Mouse (Mus musculus) left cerebral cortex, adult 8-10 months (tissue): Measurements from ENCODE around the gene Utrn. TPM values are rescaled to one million over a fixed set of nuclear protein-coding genes. Genes with fewer than 3 reads are reported as not detected.

Experiments used
- DNase-seq, 2 experiments: peaks; one replicate each; pipeline ENCODE4 v3.0.0; 2022; ENCODE audit warnings: low spot score in 2 of 2
- total RNA-seq, 4 experiments: library from RNA; stranded (reverse); gene quantifications; 2 replicates each; pipeline ENCODE4 v1.2.4; 2022

Gene Utrn
- total RNA-seq, 4 experiments from 2014 or later: 69.4 to 88.4 (median 77.1) TPM

DNA sequence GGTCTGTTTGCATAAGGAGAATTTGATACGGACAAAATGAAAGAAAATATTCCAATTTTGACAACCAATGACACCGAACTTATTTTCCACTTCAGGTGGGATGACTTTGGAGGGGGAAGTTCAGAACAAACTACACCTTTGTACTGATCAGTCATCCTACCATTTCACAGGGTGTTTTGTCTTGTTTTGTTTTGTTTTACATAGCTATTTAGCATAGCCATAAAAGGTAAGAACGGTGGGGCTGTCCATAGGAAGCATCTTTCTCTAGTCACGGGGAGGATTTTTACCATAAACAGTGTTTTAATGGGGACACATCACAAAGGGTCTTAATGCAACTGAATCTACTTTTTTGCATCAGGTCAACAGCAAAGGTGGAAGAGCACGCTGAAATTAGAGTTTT is 319.9 kb downstream of the Utrn start:
- DNase-seq: no peak

DNA sequence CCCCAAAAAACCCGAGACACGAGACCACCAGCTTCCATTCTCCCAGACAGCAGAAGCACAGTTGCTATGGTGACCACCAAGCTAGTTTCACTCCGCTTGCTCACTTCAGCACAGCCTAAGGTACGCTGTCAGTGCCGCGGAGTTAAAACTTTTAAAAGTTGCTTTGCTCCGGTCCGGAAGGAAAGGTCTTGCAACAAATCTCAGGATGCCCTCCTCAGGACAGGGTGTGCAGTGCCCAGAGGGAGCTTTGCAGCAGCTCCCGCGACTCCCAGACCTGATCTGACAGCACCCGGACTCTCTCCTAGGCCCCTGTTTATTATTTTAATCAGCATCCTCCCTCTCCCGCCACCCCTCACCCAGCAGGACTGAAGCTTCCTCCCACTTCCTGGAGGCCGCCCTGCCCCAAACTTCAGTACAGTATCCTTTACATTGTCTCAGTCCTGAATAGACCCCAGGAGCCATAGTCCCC is 320.5 kb downstream of the Utrn start:
- no peak for DNase-seq

DNA sequence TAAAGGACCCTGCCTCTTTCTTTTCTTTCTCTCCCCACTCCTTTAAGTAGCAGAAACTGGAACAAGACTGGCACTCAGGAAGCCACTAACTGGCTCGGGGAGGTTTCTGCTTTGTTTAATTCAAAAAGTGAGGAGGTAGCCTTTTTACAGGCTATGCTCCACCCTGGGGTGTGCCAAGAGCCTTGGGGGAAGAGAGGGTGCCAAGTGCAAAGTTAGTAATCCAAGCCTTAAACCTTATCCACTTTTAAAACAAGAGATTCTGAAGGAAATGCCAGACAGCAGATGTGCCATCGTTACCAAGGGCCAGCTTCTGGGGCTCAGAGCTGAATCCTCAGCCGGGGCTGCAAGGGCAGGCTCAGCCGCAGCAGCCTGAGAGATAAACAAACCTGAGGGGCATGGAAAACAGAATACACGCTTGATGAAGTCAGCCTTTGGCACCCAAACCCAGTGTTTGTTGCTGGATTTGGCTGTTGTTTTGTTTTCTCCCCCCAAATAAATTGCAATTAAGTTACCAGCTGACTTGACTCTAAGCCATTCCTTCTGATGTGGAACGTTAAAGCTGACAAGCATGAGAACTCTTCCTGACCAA is 322.0 kb downstream of the Utrn start:
- DNase-seq: no peak

DNA sequence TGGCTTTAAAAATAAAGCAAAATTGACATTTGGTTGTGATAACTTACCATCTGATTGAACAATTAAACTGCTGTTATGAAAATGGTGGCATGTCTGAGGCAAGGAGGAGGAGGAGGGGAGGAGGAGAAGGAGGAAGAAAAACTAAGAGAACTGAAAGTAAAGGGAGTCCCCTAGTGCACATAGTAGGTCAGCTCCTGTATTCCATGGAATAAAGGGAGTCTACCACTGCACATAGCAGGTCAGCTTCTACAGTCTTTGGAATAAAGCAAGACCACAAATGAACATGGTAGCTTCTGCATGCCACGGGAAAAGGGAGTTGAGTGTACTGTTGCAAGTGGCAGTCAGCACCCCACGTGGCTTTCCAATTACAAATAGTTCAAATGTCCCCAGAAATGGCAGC is 323.7 kb downstream of the Utrn start:
- no peak for DNase-seq

DNA sequence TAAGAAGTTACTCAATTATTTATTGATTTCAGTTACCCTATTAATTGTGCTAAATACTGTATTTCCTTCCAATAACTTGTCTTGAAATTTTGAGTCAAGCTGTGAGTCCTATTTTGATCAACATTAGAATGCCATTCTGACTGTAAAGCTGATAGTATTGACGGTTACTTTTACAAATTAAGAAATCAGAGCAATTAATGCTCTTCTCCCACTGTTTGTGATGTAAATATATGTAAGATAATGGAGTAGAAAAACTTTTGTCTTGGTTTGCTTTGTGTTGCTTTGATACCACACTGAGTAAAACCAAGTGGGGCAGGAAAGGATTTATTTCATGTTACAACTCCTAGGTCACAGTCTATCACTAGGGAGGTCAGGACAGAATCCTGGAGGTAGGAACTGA is 327.4 kb downstream of the Utrn start:
- no peak for DNase-seq

DNA sequence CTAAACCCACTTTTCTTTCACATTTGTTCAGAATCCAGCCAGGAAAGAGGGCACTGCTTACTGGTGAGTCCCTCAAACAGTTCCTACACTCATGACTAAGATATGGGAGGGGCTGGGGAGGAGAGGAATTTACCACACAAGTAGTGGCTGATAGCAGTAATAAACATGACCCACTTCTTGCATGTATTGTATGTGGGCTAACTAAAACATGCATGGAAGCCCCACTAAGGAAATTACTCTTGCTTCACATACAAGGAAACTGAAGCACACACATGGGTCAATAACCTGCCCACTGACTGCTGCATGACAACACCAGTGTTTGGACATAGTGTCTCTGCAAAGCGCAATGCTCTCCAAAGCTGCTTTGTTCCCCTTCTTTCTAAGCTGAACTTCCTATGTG is 333.9 kb downstream of the Utrn start:
- DNase-seq: no peak

DNA sequence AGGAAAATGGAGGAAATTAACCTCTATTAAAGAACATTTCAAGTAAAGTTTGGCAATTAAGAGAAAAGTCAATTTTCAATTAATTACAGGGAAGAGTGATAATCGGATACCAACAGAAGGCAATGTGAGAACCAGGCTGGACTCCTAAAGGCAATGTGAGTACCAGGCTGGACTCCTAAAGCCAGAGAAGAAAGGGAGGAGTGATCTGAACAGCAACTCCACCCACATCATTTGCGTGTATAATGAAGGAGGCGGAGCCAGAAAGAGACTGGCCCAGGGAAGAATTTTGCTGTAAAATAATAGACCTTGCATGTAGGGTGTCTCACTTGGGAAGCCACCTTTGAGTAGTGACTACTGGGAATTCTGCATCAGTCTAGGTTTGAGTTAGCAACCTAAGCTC is 334.4 kb downstream of the Utrn start:
- no peak for DNase-seq

DNA sequence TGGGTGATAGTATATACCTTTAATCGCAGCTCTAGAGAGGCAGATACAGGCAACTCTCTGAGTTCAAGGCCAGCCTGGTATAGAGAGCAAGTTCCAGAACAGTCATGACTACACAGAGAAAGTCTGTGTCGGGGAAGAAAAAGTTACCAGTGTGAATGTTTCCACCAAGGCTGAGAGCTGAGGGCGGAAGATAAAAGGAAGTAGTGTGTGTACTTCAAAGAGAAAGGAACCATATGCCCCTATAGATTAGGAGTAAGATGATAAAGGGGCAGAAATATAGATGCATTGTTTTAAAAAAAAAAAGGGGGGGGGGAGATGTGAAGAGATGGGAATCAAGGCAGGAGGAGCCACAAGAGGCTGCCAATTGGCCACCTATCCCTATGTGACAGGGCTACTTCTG is 334.9 kb downstream of the Utrn start:
- no peak for DNase-seq

DNA sequence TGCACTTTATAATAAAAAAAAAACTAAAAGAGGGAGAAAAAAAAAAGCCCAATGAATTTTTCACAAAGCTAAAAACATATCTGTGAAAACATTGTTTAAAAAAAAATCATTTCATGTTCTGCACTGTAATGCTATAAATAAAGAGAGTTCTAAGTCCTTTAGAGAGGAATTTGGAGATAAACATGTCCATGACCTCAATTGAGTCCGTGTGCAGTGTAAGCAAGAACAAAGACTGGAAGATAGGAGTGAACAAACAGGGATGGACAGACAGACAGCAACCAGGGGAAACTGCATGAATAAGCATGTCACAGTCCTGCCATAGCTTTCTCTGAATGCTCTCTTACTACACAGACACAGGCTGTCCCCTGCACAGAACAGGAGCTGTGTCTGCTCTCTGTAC is 347.1 kb downstream of the Utrn start:
- no peak for DNase-seq

DNA sequence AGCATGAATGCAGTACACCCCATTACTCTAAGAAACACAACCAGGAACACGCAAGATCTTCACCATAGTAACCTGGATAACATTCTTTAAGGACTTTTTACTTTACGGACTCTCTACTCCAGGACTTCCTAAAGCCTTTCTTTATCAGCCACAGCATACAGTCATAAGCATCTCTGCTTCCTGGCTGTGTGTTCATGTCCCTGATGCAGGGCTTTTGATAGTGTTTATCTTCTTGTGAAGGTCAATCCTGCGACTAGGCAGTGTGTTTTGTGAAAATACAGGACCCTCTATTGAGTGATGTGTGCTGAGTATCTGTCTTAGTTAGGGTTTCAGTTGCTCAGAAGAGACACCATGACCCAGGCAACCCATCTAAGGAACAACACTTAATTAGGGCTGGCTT is 351.0 kb downstream of the Utrn start:
- no peak for DNase-seq

DNA sequence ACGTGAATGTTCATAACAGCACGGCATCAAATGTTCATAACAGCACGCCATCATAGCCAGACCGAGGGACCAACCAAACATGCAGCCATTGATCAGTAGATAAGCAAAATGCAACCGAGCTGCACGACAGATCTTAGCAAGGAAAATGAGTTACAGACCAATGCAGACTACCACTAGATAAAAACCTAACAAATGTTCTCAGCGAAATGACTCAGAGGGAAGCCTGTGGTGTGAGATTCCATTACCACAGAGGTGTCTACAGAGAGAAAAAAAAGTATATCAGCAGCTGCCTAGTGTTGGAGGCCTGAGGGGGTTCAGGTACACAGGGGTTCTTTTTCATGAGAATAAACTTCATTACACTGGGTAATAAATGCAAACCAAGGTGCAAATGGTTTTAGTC is 363.6 kb downstream of the Utrn start:
- DNase-seq: no peak

DNA sequence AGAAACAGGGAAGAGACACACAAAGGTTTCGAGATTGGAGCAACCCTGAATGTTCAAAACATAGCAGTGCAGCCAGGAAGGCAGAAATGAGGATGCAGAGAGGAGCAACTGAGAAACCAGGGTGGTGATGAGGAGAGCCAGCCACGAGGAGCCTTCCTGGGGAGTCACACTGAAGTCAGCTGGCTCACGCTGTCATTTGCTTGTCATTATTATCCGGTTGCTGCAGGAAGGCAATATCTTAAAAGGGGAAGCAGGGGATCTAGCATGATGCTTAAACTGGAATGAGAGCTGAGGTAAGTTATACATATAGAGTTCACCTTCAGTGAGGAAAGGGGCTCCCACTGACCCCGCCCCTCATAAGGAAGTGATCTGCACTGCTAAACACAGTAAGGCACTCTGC is 368.7 kb downstream of the Utrn start:
- DNase-seq: no peak

DNA sequence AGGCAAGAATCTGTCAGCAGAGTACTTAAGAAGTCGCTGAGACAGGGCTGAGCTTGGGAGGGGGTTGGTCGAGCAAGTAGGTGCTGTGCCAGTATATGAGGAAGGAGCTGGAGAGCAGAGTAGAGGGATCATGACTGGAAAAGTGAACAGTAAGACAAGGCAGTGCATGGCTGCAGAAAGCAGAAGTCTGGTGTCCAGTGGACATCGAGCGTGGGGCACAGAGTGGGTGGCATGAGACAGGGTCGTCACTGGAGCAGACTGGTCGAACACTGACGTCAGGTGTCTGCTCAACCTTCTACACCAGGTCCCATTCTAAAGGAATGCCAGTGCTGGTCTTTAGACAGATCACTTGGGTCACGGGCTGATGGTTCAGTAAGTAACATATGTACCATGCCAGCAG is 371.6 kb downstream of the Utrn start:
- no peak for DNase-seq

DNA sequence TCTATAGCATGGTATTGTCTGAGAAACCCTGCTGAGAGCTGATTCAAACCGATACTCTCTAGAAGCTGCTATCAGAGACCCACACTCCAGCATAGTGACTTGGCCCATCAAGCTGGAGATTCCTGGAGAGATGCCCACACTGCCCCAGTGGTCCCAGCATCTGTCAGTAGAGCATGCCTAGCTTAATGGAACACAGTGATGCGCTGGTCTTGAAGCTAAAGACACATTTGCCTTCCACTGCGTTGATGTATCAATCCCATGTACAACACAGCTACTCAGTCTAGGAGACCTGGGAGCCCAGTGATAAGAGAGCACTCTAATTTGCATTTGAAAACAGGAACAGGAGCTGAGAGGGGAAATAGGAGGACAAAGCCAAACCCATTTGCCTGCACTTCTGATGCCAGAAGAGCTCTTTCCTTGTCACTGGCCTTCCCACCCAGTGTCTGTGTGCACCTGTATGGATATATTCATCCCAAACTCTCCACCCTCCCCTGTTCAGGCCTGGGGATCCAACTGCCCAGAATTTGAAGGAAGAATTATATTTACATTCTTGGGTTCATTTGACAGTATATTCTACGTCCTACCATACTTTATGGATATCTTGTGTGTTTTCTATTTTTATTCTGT is 379.5 kb downstream of the Utrn start:
- DNase-seq: no peak

DNA sequence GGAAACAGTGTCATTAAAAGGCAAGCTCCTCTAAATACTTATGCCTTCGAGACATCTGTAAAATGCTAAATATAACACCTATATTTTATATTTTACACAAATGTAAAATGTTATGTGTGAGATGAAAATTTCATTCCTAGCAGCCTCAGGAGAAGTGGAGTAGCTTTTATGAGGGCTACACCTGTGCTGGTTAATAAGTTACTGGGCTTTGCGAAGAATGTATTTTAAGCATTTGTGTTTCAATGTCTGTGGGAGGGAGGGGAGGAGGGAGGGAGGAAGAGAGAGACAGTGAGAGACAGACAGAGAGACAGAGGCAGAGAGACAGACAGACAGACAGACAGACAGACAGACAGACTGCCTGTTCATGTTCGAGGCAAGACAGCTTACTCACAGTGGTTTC is 380.6 kb downstream of the Utrn start:
- no peak for DNase-seq

DNA sequence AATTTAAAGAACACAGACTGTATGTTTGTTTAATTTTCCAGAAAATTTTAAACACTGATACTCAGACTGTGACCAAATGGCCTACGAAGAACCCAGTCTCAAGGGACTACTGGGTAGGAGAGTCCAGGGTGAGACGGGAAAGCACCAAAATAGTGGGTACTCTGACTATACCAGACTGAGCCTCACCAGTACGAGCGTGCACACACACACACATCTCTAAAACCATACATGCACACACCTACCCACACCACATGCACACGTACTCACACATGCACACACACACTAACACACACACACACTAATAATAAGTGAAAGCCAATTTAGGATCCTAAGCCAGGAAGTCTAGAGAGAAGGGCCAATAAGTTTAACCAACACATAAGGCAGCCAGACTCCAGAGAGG is 381.0 kb downstream of the Utrn start:
- DNase-seq: no peak

DNA sequence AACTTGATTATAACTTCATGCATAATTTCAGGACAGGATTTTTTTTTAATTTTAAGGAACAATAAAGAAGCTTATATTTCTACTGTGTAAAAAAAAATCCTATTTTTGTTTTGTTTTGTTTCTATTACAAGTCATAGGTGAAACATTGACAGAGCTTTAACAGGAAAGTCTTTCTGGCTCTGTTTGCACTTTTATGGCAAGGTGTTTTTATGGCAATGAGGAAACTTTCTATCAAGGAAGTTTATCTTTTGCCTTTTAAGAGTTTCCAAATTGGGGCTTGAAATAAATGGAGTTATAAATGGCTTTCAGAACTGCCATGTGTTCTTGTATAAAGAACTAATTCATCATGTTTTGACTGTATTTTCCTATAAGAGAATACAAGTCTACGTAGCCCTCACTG is 385.7 kb downstream of the Utrn start:
- no peak for DNase-seq

DNA sequence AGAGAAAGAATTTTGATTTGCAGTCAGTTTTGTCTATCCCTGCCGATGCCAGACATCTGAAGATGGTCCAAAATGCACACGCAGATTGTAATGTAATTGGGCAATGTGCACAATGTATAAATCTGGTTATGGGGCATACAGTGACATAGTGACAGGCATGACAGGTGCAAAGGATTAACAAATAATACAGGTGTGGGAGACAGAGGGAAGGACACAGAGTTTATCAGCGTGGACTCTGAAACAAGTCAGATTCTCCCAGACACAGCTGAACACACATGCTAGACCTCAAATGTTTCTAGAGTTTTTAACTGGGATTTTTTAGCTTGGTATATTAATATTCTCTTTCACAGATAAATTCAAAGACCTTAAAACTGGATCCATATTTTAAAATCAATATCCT is 386.2 kb downstream of the Utrn start:
- no peak for DNase-seq

DNA sequence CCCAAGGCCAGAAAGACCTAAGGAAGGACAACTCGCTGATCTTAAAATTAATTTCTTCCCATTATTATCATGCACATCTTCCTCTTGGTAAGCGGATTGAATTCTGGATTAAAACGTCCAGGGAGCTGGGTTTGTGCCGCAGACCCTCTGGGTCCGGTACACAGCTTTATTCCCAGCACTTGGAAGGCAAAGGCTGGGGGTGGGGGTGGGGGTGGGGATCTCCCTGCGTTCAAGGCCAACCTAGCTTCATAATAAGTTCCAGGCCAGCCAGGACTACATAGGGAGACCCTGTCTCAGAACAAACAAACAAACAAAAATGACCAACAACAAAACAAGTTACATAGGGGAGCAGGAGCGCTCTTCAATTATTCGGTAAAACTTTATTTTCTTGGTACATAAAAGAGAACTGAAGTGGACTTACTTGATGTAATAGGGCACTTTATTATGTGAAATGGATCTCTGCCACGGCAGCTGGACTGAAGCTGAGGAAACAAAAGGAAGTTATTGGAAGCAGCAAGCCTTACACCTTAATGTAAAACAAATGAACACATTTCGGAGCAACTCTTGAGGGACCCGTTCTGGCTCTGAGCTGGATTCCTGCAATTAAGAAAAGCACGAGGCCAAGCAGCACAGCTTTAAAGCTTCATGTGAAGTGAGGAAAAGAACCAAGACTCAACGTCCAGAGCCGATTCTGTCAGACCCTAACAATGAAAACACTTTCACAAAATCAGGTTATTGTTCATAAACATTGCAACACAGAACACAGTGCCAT is 394.1 kb downstream of the Utrn start:
- DNase-seq: no peak

DNA sequence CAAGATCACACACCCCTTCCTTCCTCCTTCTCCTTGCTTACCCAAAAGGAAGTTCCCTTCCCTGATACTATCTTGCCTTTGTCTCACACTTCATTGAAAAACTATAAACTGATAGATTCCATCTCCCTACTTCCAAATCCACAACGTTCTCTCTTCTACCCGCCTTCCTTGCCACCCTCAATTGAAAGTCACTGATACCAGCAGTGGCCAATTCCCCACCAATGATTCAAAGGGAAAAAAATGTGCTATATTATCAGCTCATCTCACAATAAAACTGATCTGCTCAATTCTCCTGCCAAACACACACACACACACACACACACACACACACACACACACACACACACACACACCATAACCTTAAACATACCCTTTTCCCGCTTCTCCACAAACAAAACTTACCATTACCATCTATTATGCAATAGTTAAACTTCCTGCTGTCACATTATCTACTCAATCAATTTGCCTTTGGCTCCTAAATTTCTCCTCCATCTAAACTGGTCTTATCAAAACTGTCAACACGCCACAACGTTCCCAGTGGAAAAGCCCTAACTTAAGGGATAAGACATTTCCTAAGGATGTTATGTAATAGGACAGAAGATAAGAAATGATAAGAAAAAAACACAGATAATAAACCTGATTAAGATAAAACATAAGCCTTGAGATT is 399.6 kb downstream of the Utrn start:
- no peak for DNase-seq

DNA sequence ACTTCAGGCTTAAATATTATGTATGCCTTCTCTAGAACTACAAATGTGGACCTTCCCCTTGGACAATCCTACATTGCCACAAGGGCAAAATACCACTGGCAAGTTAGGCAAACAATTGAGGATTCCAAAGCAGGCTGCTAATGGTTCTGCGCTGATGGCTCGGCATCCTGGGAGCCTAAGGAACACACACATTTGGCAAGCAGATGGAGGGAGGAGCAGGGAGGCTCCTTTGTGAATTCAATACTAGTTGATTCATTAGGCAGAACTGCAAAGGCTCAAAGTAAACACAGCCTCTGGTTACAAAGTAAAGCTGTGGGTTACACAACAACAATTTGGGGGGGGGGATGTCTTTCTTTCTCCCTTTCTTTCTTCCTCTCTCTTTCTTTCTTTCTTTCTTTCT is 401.6 kb downstream of the Utrn start:
- DNase-seq: no peak

DNA sequence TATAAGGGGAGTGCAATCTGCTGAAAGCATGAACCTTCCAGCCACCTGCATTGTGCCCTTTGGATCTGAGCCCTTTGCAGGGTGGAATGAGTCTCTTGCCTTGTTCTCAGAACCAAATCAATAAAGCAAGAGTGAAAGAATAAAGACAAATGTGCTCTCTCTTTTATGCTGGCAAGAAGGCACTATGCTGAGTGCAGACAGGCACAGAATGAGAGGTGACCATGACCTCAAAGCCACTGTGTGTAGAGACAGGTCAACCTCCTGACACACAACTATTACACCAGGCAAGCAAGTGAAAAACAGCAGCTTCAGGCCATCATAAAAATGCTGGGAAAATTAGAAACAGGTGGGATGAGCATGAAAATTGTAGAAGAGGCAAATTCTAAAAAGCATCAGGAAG is 408.2 kb downstream of the Utrn start:
- no peak for DNase-seq
